Mouse (Mus musculus) spleen, postnatal 0 days (tissue): ENCODE results near the gene Nrip2. TPM values are rescaled to one million over a fixed set of nuclear protein-coding genes. Genes with fewer than 3 reads are reported as not detected.

Experiments used
- polyA plus RNA-seq: library from polyadenylated mRNA; unstranded; fragments of >200 nt; fragmentation: Nextera tagmentation; extraction: Ambion mirVana; gene quantifications from 2 replicates; pipeline ENCODE4 v1.2.1, GENCODE M21; 2015

The Nrip2 gene
- polyA plus RNA-seq = 0.99 and 1.2 TPM in 2 replicates

GRCm38 (mm10) chr6:128398996-128399395, at the start of gene Nrip2:
Gene Nrip2 (plus strand): TSS chr6:128399296.

GRCm38 (mm10) chr6:128355726-128356416, 43.2 kb upstream of the Nrip2 start, which contains the start of gene Tulp3:
Gene Tulp3 (minus strand): TSS chr6:128355851.

GRCm38 (mm10) chr6:128362381-128363006, 36.6 kb upstream of the Nrip2 start, which contains the start of the genes Rhno1 and Foxm1:
Gene Rhno1 (minus strand): TSS chr6:128362911.
Gene Foxm1 (plus strand): TSS chr6:128362967.

GRCm38 (mm10) chr6:128375192-128375591, 23.9 kb upstream of the Nrip2 start, which contains the start of the genes Tex52 and Gm44596:
Gene Tex52 (plus strand): TSS chr6:128375456.
Gene Gm44596 (plus strand): TSS chr6:128375503.

GRCm38 (mm10) chr6:128424269-128425019, 25.3 kb downstream of the Nrip2 start, which contains the start of gene Itfg2:
Gene Itfg2 (minus strand): TSS chr6:128424931.

GRCm38 (mm10) chr6:128438317-128438870, 39.3 kb downstream of the Nrip2 start, which contains the start of gene Fkbp4:
Gene Fkbp4 (minus strand): TSS chr6:128438677.

Other genes with a start within 250 kb of the Nrip2 start
- 0.43 and 0.49 TPM in 2 replicates for gene Tead4, start 98.5 kb upstream of the Nrip2 start, polyA plus RNA-seq
- gene Tulp3, start 43.4 kb upstream of the Nrip2 start, polyA plus RNA-seq = 4.7 and 6.6 TPM in 2 replicates
- 73.4 and 75.4 TPM in 2 replicates for gene Rhno1, start 36.4 kb upstream of the Nrip2 start, polyA plus RNA-seq
- gene Foxm1, start 36.3 kb upstream of the Nrip2 start, polyA plus RNA-seq = 11.4 and 13.1 TPM in 2 replicates
- gene Tex52, start 23.8 kb upstream of the Nrip2 start, polyA plus RNA-seq = 0.10 TPM in 1 of 2 replicates, not detected in the other
- gene Gm44596, start 23.8 kb upstream of the Nrip2 start, polyA plus RNA-seq = not detected in 2 replicates
- 14.2 and 16.5 TPM in 2 replicates for gene Itfg2, start 25.6 kb downstream of the Nrip2 start, polyA plus RNA-seq
- gene Fkbp4, start 39.4 kb downstream of the Nrip2 start, polyA plus RNA-seq = 120 and 123 TPM in 2 replicates
- 0.16 and 0.65 TPM in 2 replicates for gene Pzp, start 127.4 kb downstream of the Nrip2 start, polyA plus RNA-seq
- gene A2ml1, start 182.3 kb downstream of the Nrip2 start, polyA plus RNA-seq = not detected in 2 replicates
- 0.34 and 0.45 TPM in 2 replicates for gene Klrb1a, start 224.2 kb downstream of the Nrip2 start, polyA plus RNA-seq